Mouse (Mus musculus): ENCODE data around the gene Stra8.

DNA sequence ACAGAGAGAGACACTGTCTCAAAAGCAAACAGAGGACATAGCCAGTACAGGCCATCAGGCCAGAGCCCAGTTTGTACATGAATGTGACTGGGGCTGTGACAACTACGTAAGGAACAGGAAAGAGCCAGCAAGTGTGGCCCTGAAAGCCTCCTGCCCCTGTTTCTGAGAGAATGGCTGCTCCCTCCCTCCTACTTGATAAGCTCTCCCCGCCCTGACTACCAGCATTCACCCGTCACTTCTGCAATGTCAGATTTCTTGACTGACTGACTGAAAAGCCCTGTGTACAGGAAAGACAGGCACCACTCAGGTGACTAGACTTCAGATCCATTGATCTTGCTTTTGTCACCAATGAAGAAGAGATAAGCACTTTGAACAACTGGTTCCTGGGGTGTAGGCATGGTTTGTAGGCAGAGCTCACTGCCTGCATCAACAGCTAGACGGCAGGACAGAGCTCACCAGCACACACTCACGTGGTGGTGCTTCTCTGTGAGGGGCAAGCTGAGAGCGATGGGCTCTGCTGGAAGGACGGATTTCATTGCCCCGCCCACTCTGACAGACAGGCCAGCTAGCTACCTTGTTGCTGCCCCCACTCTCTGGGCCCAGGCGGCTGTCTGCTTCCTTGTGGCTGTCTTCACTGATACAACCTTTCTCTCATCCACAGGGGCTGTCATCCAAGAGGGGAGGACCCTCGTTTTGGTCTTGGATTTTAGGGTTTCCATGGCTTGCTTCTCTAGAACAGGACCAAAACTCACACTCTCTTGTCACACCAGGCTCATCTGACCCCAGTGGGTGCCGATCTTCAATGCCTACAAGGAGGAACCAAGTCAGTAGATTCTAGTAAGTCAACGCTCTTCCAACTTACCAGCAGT lies 43.8 kb upstream of the Stra8 start:
- TF ChIP-seq EP300 (IDR thresholded peaks at IDR 0.05) (no peak), CTCF (IDR thresholded peaks at IDR 0.05) (peak; percentile 54)

All from lung, postnatal 0 days (tissue).